Mouse (Mus musculus): Measurements from ENCODE around the gene Ncdn. TPM values are rescaled to one million over a fixed set of nuclear protein-coding genes. Genes with fewer than 3 reads are reported as not detected.
A peak's percentile ranks its signal among the peaks of the same experiment; 100 is the strongest.

The Ncdn gene
- total RNA-seq (2017), result 6.6 and 8.3 TPM in 2 replicates

- peak; percentile 90 for ATAC-seq (ENCODE audit: extremely low read depth, insufficient number of reproducible peaks, low FRiP score, poor library complexity, severe bottlenecking)
Measured at GRCm38 (mm10) chr4:126753268-126754230, at the start of gene Ncdn, which contains the start of gene AU040320. Gene Ncdn, minus strand, starts transcription at chr4:126753438. Gene AU040320, plus strand, starts transcription at chr4:126753544.

- ATAC-seq (ENCODE audit: extremely low read depth, insufficient number of reproducible peaks, low FRiP score, poor library complexity, severe bottlenecking), result no peak
Measured at GRCm38 (mm10) chr4:126802174-126802573, 48.9 kb upstream of the Ncdn start.

DNA sequence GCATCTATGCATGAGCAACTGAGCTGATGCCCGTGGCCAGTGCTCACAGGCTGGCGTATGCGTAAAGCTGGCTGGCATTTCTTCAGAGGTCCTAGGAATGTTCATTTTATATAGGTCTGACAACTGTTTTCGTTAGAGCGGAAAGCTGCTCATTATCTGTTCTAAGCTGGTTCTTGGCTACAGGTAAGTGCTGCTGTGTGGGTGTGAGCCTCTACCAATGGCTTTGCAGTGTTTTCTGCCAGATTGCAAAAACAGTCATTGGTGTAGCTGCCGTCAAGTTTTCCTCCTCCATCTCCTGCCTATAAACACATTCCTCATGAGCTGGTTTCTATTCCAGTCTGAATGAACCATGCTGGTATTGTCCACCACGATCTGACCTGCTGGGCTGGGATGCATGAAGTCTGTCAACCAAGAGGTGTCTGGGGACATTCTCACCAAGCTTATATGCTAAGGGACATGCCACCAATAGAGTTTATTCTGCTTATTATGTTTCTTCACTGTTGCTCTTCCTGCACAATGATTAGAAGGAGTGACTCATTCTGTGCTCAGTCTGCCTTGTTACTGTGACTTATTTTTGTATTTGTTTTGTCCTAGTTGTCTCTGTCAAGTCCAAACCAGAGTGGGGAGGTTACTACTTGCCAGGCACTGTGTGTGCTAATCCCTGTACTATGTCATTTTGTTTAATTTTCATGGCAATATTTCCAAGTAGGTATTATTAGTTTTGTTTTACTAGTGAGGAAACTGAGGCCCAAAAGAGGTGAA is 39.3 kb upstream of the Ncdn start:
- ATAC-seq (ENCODE audit: extremely low read depth, insufficient number of reproducible peaks, low FRiP score, poor library complexity, severe bottlenecking), result no peak

DNA sequence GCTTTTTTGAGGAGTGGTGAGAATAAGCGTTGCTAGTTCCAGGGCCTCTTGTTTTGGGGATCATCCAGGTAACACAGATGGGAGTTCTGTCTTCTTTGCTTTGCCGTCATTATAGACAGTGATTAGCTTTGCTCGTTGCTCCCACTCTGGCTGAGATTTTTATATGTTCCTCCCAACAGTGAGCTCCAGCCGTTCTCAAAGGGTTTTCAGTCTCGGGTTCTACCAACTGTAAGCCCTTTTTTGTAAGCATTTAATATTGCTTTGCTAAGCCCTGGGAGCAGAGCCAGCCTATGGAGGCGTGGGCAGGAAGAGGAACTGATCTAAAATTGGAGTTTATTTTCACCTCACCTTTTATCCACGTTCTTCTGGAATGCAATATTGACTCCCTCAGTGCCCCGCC is 29.8 kb upstream of the Ncdn start:
- no peak for ATAC-seq (ENCODE audit: extremely low read depth, insufficient number of reproducible peaks, low FRiP score, poor library complexity, severe bottlenecking)

DNA sequence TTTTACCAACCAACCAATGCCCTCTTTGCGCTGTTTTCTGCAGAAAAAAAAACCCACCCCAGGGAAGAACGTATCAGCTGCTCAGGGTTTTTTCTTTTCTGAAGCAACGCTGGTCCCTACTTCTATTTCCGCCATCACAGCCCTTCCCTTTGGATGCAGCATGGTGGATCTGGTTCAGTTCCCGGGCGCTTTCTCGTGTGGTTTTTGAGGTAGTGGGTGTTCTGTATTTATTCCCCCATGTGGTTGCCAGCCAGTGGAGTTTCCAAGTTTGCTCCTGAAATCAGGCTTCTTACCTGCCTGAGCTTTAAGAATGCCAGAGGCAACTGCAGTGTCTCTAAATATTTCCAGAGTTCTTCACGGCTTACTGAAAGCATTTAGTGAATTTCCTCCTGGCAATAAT is 29.3 kb upstream of the Ncdn start:
- no peak for ATAC-seq (ENCODE audit: extremely low read depth, insufficient number of reproducible peaks, low FRiP score, poor library complexity, severe bottlenecking)

GRCm38 (mm10) chr4:126781871-126782270 is 28.6 kb upstream of the Ncdn start:
- no peak for ATAC-seq (ENCODE audit: extremely low read depth, insufficient number of reproducible peaks, low FRiP score, poor library complexity, severe bottlenecking)

DNA sequence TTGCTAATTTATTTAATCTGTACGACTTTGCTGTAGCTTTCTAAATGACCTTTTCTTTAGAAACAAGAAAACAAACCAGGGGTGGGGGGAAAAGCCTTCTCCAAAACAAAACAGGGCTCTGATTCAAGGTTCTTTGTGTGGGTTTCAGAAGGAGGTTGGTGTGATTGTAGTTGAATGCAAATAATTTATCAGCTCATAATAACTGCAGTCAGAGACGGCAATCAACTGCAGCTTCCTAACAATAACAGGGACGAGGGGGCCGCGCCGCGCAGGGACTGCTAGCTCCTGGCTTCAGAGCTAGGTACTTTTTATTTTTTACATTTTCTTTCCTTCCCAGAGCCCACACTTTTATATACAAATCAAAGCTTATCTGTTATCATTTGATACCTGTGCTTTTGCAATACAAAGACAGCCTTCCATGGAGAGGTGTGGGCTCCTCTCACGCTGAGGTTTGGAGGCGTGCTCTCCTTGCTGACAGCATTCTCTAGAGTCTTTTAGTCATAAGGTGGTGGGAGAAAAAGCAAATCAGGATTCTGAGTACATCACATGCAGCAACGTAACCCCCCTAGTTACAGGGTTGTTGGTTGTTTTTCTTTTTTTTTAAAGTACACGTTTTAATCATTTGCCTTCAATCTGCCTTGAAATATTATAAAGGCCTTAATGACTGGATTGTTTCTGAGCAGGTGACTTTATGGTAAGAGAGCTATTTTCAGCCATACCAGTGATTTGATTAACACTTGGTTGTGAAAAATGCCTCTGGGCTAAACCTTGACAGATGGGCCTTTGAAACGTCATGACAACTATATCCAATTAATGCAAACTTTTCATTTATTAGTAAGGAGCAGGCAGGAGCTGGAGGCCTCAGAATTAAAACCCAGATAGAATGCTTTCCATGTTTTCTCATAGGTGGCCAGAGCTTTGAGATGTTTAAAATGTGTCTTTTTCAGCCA is 26.9 kb upstream of the Ncdn start:
- ATAC-seq (ENCODE audit: extremely low read depth, insufficient number of reproducible peaks, low FRiP score, poor library complexity, severe bottlenecking), result no peak

DNA sequence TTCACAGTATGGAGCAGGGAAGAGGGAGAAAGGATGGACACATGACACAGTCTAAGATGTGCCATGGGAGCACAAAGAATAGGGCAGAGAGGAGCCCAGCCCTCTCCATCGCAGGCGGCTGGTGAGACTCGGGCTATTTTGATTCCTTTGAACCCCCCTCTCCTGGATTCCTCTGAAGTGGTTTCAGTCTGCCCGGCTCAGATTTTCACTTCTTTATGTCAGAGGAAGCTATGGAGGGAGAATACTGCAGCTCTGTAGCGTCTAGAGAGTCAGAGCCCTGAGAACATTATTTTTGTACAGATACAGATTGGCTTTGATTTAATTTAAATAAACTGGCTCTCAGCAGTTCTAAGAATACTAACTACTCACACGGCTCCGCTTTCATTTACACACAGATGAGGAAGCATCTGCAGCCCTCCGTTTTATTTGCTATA is 25.9 kb upstream of the Ncdn start:
- ATAC-seq (ENCODE audit: extremely low read depth, insufficient number of reproducible peaks, low FRiP score, poor library complexity, severe bottlenecking), result no peak

GRCm38 (mm10) chr4:126775182-126775581 is 21.9 kb upstream of the Ncdn start:
- ATAC-seq (ENCODE audit: extremely low read depth, insufficient number of reproducible peaks, low FRiP score, poor library complexity, severe bottlenecking), result no peak

- ATAC-seq (ENCODE audit: extremely low read depth, insufficient number of reproducible peaks, low FRiP score, poor library complexity, severe bottlenecking), result no peak
Measured at GRCm38 (mm10) chr4:126773871-126774270, 20.6 kb upstream of the Ncdn start.

DNA sequence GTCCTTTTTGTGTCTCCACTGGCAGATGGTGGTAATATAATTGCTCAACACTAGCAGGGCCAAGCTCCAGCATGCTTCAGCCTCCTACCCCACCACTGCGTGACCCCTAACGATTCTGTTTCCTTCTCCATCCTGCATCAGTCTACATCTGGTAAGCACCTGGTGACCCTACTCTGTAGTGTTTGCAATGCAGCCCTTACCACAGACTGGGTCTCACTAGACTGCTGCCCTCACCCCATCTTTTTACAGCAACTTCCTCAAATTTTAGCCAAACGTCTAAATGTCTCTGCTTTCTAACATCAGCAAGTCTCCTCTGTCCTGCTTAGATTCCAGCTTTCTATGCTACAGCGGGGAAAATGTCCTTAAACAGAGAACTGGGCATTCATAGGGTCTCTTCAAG is 17.6 kb upstream of the Ncdn start:
- no peak for ATAC-seq (ENCODE audit: extremely low read depth, insufficient number of reproducible peaks, low FRiP score, poor library complexity, severe bottlenecking)

- ATAC-seq (ENCODE audit: extremely low read depth, insufficient number of reproducible peaks, low FRiP score, poor library complexity, severe bottlenecking), result no peak
Measured at GRCm38 (mm10) chr4:126769800-126770563, 16.7 kb upstream of the Ncdn start.

DNA sequence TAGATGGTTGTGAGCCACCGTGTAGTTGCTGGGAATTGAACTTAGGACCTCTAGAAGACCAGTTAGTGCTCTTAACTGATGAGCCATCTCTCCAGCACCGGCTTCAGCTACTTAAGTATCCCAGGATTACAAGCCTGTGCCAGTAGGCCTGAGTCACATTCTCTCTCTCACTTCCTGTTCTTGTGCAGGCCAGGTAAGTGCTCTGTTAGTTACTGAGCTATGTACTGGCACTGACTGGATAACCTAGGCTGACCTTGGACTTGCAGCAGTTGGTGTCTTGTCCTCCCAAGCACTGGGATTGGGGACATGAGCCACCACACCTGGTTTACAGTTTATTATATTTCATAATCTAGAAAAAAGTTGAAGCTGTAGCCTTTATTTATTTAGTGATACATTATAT is 10.2 kb upstream of the Ncdn start:
- no peak for ATAC-seq (ENCODE audit: extremely low read depth, insufficient number of reproducible peaks, low FRiP score, poor library complexity, severe bottlenecking)

GRCm38 (mm10) chr4:126762586-126763359 is 9.5 kb upstream of the Ncdn start:
- no peak for ATAC-seq (ENCODE audit: extremely low read depth, insufficient number of reproducible peaks, low FRiP score, poor library complexity, severe bottlenecking)

- ATAC-seq (ENCODE audit: extremely low read depth, insufficient number of reproducible peaks, low FRiP score, poor library complexity, severe bottlenecking), result no peak
Measured at GRCm38 (mm10) chr4:126759435-126759834, 6.2 kb upstream of the Ncdn start.

- ATAC-seq (ENCODE audit: extremely low read depth, insufficient number of reproducible peaks, low FRiP score, poor library complexity, severe bottlenecking), result no peak
Measured at GRCm38 (mm10) chr4:126758299-126758698, 5.1 kb upstream of the Ncdn start.

- ATAC-seq (ENCODE audit: extremely low read depth, insufficient number of reproducible peaks, low FRiP score, poor library complexity, severe bottlenecking), result no peak
Measured at GRCm38 (mm10) chr4:126756766-126757165, 3.5 kb upstream of the Ncdn start.

Data from neutrophil, adult 5-6 weeks (primary cell).